Mouse (Mus musculus): Measurements from ENCODE around the gene Itpripl2.

DNA sequence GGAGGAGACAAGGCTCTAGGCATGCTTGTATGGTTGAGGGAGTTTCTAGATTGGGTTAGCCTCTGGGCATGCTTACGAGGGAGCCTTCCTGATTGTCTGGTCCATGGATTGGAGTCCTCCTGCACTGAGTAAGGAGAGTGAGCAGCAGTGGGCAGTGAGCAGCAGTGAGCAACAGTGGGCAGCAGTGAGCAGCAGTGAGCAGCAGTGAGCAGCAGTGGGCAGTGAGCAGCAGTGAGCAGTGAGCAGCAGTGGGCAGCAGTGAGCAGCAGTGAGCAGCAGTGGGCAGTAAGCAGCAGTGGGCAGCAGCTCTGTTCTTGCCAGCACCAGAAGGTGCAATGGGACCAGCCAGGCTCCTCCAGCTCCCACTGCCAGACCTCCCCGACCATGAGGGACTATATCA, 26.0 kb upstream of the Itpripl2 start:
- TF ChIP-seq GATA1 (IDR thresholded peaks at IDR 0.05; ENCODE audit: borderline replicate concordance, low read length) (no peak), FLI1 (IDR thresholded peaks at IDR 0.05; ENCODE audit: low read length) (no peak)
